Comparison of ENCODE assay signal across 29 mouse cellular contexts in the genomic region with DNA sequence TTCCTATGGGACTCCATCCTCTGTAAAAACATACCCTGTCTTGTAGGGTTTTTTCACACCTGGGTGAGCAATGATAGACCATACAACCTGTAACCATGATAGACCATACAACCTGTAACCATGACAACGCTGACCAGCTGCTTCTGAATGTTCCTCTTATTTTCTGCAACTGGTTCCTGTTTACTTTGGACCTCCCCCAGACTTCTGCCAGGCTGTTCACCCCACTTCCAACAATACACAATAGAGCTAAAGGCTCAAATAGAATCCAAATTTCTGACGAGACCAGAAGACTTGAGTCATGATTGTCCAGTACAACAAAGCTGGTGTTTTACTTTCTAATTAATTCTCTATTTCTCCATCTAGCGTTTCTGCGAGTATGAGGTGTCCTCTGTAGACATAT. TPM values are rescaled to one million over a fixed set of nuclear protein-coding genes. Genes with fewer than 3 reads are reported as not detected.
DNase-seq lines count a peak whose midpoint lies in the region; ATAC-seq lines count a peak whose summit lies in the region.
"Had no signal": no experiment of that assay in that cellular context is flagged by ENCODE, and none has a peak within 500 bp of the region (broad histone marks: within the 10 kb centered on the region; RNA-seq: fewer than 3 reads in every experiment).

No protein-coding gene starts in this region.

- WGBS in heart, embryonic 10.5 days = 71% methylated on average over 4 of the region's 4 CpGs
- 73% methylated on average over 4 of the region's 4 CpGs for WGBS in midbrain, embryonic 11.5 days
- 66% methylated on average over 4 of the region's 4 CpGs for WGBS in midbrain, embryonic 15.5 days
- 59% methylated on average over 4 of the region's 4 CpGs for WGBS in forebrain, embryonic 15.5 days

- no peaks in the 10 kb centered on the region; the same call in 1 of the 2 replicates for H3K27me3 ChIP-seq in heart, embryonic 10.5 days (ENCODE audit: insufficient read depth, poor library complexity, severe bottlenecking)
- no peaks in the 10 kb centered on the region for H3K27me3 ChIP-seq in midbrain, embryonic 11.5 days (ENCODE audit: control insufficient read depth, insufficient read depth, low read length)
- H3K27me3 ChIP-seq in midbrain, embryonic 15.5 days (replicated peaks) = no peaks in the 10 kb centered on the region
- H3K27me3 ChIP-seq in forebrain, embryonic 15.5 days = no peaks in the 10 kb centered on the region
- H3K27me3 ChIP-seq: embryonic facial prominence, embryonic 13.5 days; hindbrain, embryonic 15.5 days; limb, embryonic 15.5 days; liver, embryonic 13.5 days; midbrain, embryonic 13.5 days had no signal

- no peak for ATAC-seq in midbrain, embryonic 11.5 days (ENCODE audit: low FRiP score)
- ATAC-seq in midbrain, embryonic 15.5 days (replicated peaks) = no peak
- ATAC-seq in forebrain, embryonic 15.5 days (replicated peaks) = no peak
- ATAC-seq: inflammation-experienced regulatory T-cells, adult 6 months; lung, postnatal 0 days; midbrain, embryonic 13.5 days had no signal

- no peaks in the 10 kb centered on the region for H3K9me3 ChIP-seq in heart, embryonic 10.5 days
- H3K9me3 ChIP-seq in midbrain, embryonic 11.5 days (ENCODE audit: control insufficient read depth, low read length) = no peaks in the 10 kb centered on the region
- H3K9me3 ChIP-seq in midbrain, embryonic 15.5 days = no peaks in the 10 kb centered on the region
- no peaks in the 10 kb centered on the region for H3K9me3 ChIP-seq in forebrain, embryonic 15.5 days
- H3K9me3 ChIP-seq: embryonic facial prominence, embryonic 13.5 days; hindbrain, embryonic 10.5 days; hindbrain, embryonic 15.5 days; limb, embryonic 15.5 days; liver, embryonic 13.5 days; megakaryocyte, embryonic 14.5 days; midbrain, embryonic 13.5 days had no signal

- H3K36me3 ChIP-seq in heart, embryonic 10.5 days = no peaks in the 10 kb centered on the region
- no peaks in the 10 kb centered on the region for H3K36me3 ChIP-seq in midbrain, embryonic 11.5 days (ENCODE audit: control insufficient read depth, insufficient read depth, low read length)
- no peaks in the 10 kb centered on the region for H3K36me3 ChIP-seq in midbrain, embryonic 15.5 days (replicated peaks)
- H3K36me3 ChIP-seq in forebrain, embryonic 15.5 days = no peaks in the 10 kb centered on the region
- H3K36me3 ChIP-seq: embryonic facial prominence, embryonic 13.5 days; hindbrain, embryonic 10.5 days; hindbrain, embryonic 15.5 days; limb, embryonic 15.5 days; liver, embryonic 13.5 days; midbrain, embryonic 13.5 days had no signal

- peak; percentile 41 for DNase-seq in heart, adult 11 months
- no peak for DNase-seq in heart, embryonic 10.5 days (ENCODE audit: low spot score)
- peak; percentile 62 for DNase-seq in midbrain, embryonic 11.5 days (ENCODE audit: low spot score, missing footprints)
- no peak for DNase-seq in retina, embryonic 14.5 days (ENCODE audit: low spot score)
- DNase-seq in gastrocnemius, postnatal 14 days = no peak
- DNase-seq: adrenal gland, postnatal 10 days; B cell, adult 2 months; cerebellum, adult 11-12 months; cerebellum, postnatal 10 days; heart, postnatal 14 days; kidney, adult 2 months; kidney, postnatal 4 days; left cerebral cortex, postnatal 4 days; liver, embryonic 13.5 days; lung, adult 18-20 months; lung, postnatal 4 days; retina, postnatal 1 day; right cerebral cortex, postnatal 14 days had no signal

- intact Hi-C loops in gastrocnemius, postnatal 14 days (cut with DNase I; ENCODE audit: low total_unique reads) = no loop called here

- H3K9ac ChIP-seq in midbrain, embryonic 11.5 days (ENCODE audit: low read length) = no peak overlapping the region
- H3K9ac ChIP-seq in midbrain, embryonic 15.5 days = no peak overlapping the region
- no peak overlapping the region for H3K9ac ChIP-seq in forebrain, embryonic 15.5 days (replicated peaks)
- H3K9ac ChIP-seq: embryonic facial prominence, embryonic 13.5 days; hindbrain, embryonic 15.5 days; limb, embryonic 15.5 days; liver, embryonic 13.5 days; midbrain, embryonic 13.5 days had no signal

- H3K4me1 ChIP-seq in heart, embryonic 10.5 days = no peaks in the 10 kb centered on the region
- H3K4me1 ChIP-seq in midbrain, embryonic 11.5 days (ENCODE audit: control insufficient read depth, insufficient read depth, low read length) = no peaks in the 10 kb centered on the region
- no peaks in the 10 kb centered on the region; the same call in 1 of the 2 replicates for H3K4me1 ChIP-seq in midbrain, embryonic 15.5 days
- peaks cover 49% of the 10 kb centered on the region for H3K4me1 ChIP-seq in forebrain, embryonic 15.5 days
- H3K4me1 ChIP-seq: hindbrain, embryonic 15.5 days; limb, embryonic 15.5 days; liver, embryonic 13.5 days; megakaryocyte, embryonic 14.5 days had no signal

- no peak overlapping the region for H3K4me3 ChIP-seq in heart, embryonic 10.5 days
- H3K4me3 ChIP-seq in midbrain, embryonic 11.5 days (ENCODE audit: low read depth, low read length) = no peak overlapping the region
- no peak overlapping the region for H3K4me3 ChIP-seq in midbrain, embryonic 15.5 days
- H3K4me3 ChIP-seq in forebrain, embryonic 15.5 days = no peak overlapping the region
- H3K4me3 ChIP-seq: embryonic facial prominence, embryonic 13.5 days; hindbrain, embryonic 10.5 days; hindbrain, embryonic 15.5 days; limb, embryonic 15.5 days; liver, embryonic 13.5 days; megakaryocyte, embryonic 14.5 days; midbrain, embryonic 13.5 days had no signal

- no peak overlapping the region for H3K4me2 ChIP-seq in midbrain, embryonic 11.5 days
- no peak overlapping the region for H3K4me2 ChIP-seq in midbrain, embryonic 15.5 days
- H3K4me2 ChIP-seq in forebrain, embryonic 15.5 days (replicated peaks) = no peak overlapping the region
- H3K4me2 ChIP-seq: embryonic facial prominence, embryonic 13.5 days; hindbrain, embryonic 15.5 days; limb, embryonic 15.5 days; liver, embryonic 13.5 days; midbrain, embryonic 13.5 days had no signal

- H3K27ac ChIP-seq in heart, embryonic 10.5 days = no peak overlapping the region
- H3K27ac ChIP-seq in midbrain, embryonic 11.5 days (ENCODE audit: low read depth, low read length) = no peak overlapping the region
- H3K27ac ChIP-seq in midbrain, embryonic 15.5 days = no peak overlapping the region
- H3K27ac ChIP-seq in forebrain, embryonic 15.5 days (replicated peaks) = peak overlapping the region; percentile 93
- H3K27ac ChIP-seq: embryonic facial prominence, embryonic 13.5 days; hindbrain, embryonic 15.5 days; kidney, postnatal 0 days; limb, embryonic 15.5 days; liver, embryonic 13.5 days; midbrain, embryonic 13.5 days had no signal

RNA-seq across cellular contexts. Expression of gene Shtn1, which starts 23.8 kb away (rescaled TPM):
- polyA plus RNA-seq in heart, embryonic 10.5 days (2016; fragmentation: Nextera tagmentation; extraction: Ambion mirVana) = 0.53 and 0.69 TPM in 2 replicates
- polyA plus RNA-seq in midbrain, embryonic 11.5 days (2014; fragmentation: Nextera tagmentation; extraction: Ambion mirVana) = 1.4 and 2.7 TPM in 2 replicates
- polyA plus RNA-seq in midbrain, embryonic 15.5 days (2015; fragmentation: Nextera tagmentation; extraction: Ambion mirVana) = 38.3 and 45.0 TPM in 2 replicates
- polyA plus RNA-seq in forebrain, embryonic 15.5 days (2015; fragmentation: Nextera tagmentation; extraction: Ambion mirVana) = 58.6 and 73.1 TPM in 2 replicates
- total RNA-seq in gastrocnemius, postnatal 14 days (2021) = 1 to 10 TPM; 1.8 to 2.1 TPM

Comparison
In these comparisons a context has a peak if more than half of its experiments do, and no peak if none do; other contexts are left out.
1. DNase-seq: peak in heart, adult 11 months (single experiment) and midbrain, embryonic 11.5 days (single experiment); none in heart, embryonic 10.5 days (single experiment), retina, embryonic 14.5 days (single experiment) and gastrocnemius, postnatal 14 days (single experiment).
2. RNA of gene Shtn1, which starts 23.8 kb away (polyA plus RNA-seq): 58.6 to 73.1 TPM in forebrain, embryonic 15.5 days and 38.3 to 45.0 TPM in midbrain, embryonic 15.5 days; 1.4 to 2.7 TPM in midbrain, embryonic 11.5 days and 0.53 to 0.69 TPM in heart, embryonic 10.5 days; every median in the first group is over 10 times any median in the second.